Mouse (Mus musculus): ENCODE measurements at regions not wholly inside any gene's neighbourhood (a gene's known extent, or its start where the extent isn't known, plus 50 kb on each side); places are given as distances from the start of the nearest gene placed in this dataset.
A peak's percentile ranks its signal among the peaks of the same experiment; 100 is the strongest.

- H3K4me3 ChIP-seq = no peak overlapping the region
- H3K27ac ChIP-seq = peak overlapping the region; percentile 66
- intact Hi-C loops (cut with DNase I) = loop anchor here (5.0 to 10.0 kb wide), 6 partner anchors 114 to 466 kb away; no protein-coding TSS in a partner anchor
- no peak for DNase-seq (ENCODE audit: extremely low spot score in 1 of 2, low spot score in 2 of 2)
- no peak for TF ChIP-seq CTCF (IDR thresholded peaks at IDR 0.05)
Measured at GRCm38 (mm10) chr3:143710805-143711469, 494.1 kb downstream of the Lmo4 start.

- no peak overlapping the region for H3K4me3 ChIP-seq
- no peak for TF ChIP-seq CTCF (IDR thresholded peaks at IDR 0.05)
- DNase-seq (ENCODE audit: extremely low spot score in 1 of 2, low spot score in 2 of 2) = no peak
- intact Hi-C loops (cut with DNase I) = no loop called here
- peak overlapping the region; percentile 68 for H3K27ac ChIP-seq
Measured at GRCm38 (mm10) chr3:143706679-143707078, 498.3 kb downstream of the Lmo4 start.

- Histone ChIP-seq H3K27ac (no peak overlapping the region), H3K4me3 (no peak overlapping the region)
- DNase-seq (ENCODE audit: extremely low spot score in 1 of 2, low spot score in 2 of 2) = no peak
- intact Hi-C loops (cut with DNase I) = no loop called here
- TF ChIP-seq CTCF (IDR thresholded peaks at IDR 0.05) = no peak
Measured at GRCm38 (mm10) chr3:143694817-143695216, 510.2 kb downstream of the Lmo4 start.

GRCm38 (mm10) chr3:143685742-143686141 lies 519.3 kb downstream of the Lmo4 start:
- Histone ChIP-seq H3K4me3 (no peak overlapping the region), H3K27ac (no peak overlapping the region)
- TF ChIP-seq CTCF (IDR thresholded peaks at IDR 0.05) = no peak
- DNase-seq (ENCODE audit: extremely low spot score in 1 of 2, low spot score in 2 of 2) = no peak
- intact Hi-C loops (cut with DNase I) = no loop called here

GRCm38 (mm10) chr3:143678186-143678585 lies 526.8 kb downstream of the Lmo4 start:
- no peak overlapping the region for H3K4me3 ChIP-seq
- intact Hi-C loops (cut with DNase I) = no loop called here
- no peak overlapping the region for H3K27ac ChIP-seq
- no peak for DNase-seq (ENCODE audit: extremely low spot score in 1 of 2, low spot score in 2 of 2)
- TF ChIP-seq CTCF (IDR thresholded peaks at IDR 0.05) = no peak

GRCm38 (mm10) chr3:143674855-143675254 lies 530.2 kb downstream of the Lmo4 start:
- no peak for DNase-seq (ENCODE audit: extremely low spot score in 1 of 2, low spot score in 2 of 2)

GRCm38 (mm10) chr3:143674446-143674845 lies 530.6 kb downstream of the Lmo4 start:
- intact Hi-C loops (cut with DNase I) = no loop called here

More at GRCm38 (mm10) chr3:143674855-143675254, 530.2 kb downstream of the Lmo4 start:
- H3K27ac ChIP-seq = no peak overlapping the region
- no peak for TF ChIP-seq CTCF (IDR thresholded peaks at IDR 0.05)
- no peak overlapping the region for H3K4me3 ChIP-seq
- intact Hi-C loops (cut with DNase I) = no loop called here

GRCm38 (mm10) chr3:143662041-143662685 lies 542.9 kb downstream of the Lmo4 start:
- no peak for DNase-seq (ENCODE audit: extremely low spot score in 1 of 2, low spot score in 2 of 2)
- Histone ChIP-seq H3K27ac (no peak overlapping the region), H3K4me3 (no peak overlapping the region)
- intact Hi-C loops (cut with DNase I) = no loop called here
- TF ChIP-seq CTCF (IDR thresholded peaks at IDR 0.05) = no peak

More at GRCm38 (mm10) chr3:143674446-143674845, 530.6 kb downstream of the Lmo4 start:
- Histone ChIP-seq H3K4me3 (no peak overlapping the region), H3K27ac (no peak overlapping the region)
- TF ChIP-seq CTCF (IDR thresholded peaks at IDR 0.05) = no peak
- DNase-seq (ENCODE audit: extremely low spot score in 1 of 2, low spot score in 2 of 2) = no peak

- intact Hi-C loops (cut with DNase I) = no loop called here
- Histone ChIP-seq H3K4me3 (no peak overlapping the region), H3K27ac (no peak overlapping the region)
- TF ChIP-seq CTCF (IDR thresholded peaks at IDR 0.05) = no peak
- no peak for DNase-seq (ENCODE audit: extremely low spot score in 1 of 2, low spot score in 2 of 2)
Measured at GRCm38 (mm10) chr3:143659421-143659978, 545.5 kb downstream of the Lmo4 start.

GRCm38 (mm10) chr3:143647237-143647636 lies 557.8 kb downstream of the Lmo4 start:
- intact Hi-C loops (cut with DNase I) = no loop called here
- no peak for DNase-seq (ENCODE audit: extremely low spot score in 1 of 2, low spot score in 2 of 2)
- TF ChIP-seq CTCF (IDR thresholded peaks at IDR 0.05) = no peak
- no peak overlapping the region for H3K27ac ChIP-seq
- H3K4me3 ChIP-seq = no peak overlapping the region

- intact Hi-C loops (cut with DNase I) = no loop called here
- TF ChIP-seq CTCF (IDR thresholded peaks at IDR 0.05) = no peak
- no peak for DNase-seq (ENCODE audit: extremely low spot score in 1 of 2, low spot score in 2 of 2)
- no peak overlapping the region for H3K4me3 ChIP-seq
- H3K27ac ChIP-seq = no peak overlapping the region
Measured at GRCm38 (mm10) chr3:143646836-143647235, 558.2 kb downstream of the Lmo4 start.

- no peak for TF ChIP-seq CTCF (IDR thresholded peaks at IDR 0.05)
- Histone ChIP-seq H3K27ac (no peak overlapping the region), H3K4me3 (no peak overlapping the region)
- DNase-seq (ENCODE audit: extremely low spot score in 1 of 2, low spot score in 2 of 2) = no peak
- intact Hi-C loops (cut with DNase I) = no loop called here
Measured at GRCm38 (mm10) chr3:143633036-143633435, 572.0 kb downstream of the Lmo4 start.

Data from left cerebral cortex, adult 2 months (tissue).